Mouse (Mus musculus) neural tube, embryonic 11.5 days (tissue): ENCODE results near the gene Zfp131. TPM values are rescaled to one million over a fixed set of nuclear protein-coding genes. Genes with fewer than 3 reads are reported as not detected.
A peak's percentile ranks its signal among the peaks of the same experiment; 100 is the strongest.

Experiments
- ATAC-seq: fragments of 200-750 bp; cut with Nextera tagmentation; 2 replicates; pipeline ENCODE4 v1.8.0; 2017; ENCODE audit warnings: moderate number of reproducible peaks, mild to moderate bottlenecking, moderate TSS enrichment, moderate library complexity; ENCODE audit not compliant: insufficient read depth, low FRiP score, low TSS enrichment
- DNase-seq: peaks from one replicate; pipeline ENCODE4 v3.0.0-alpha.2; 2015; ENCODE audit warnings: low spot score
- H3K27ac ChIP-seq: fragments of 300-500 bp; sonication (generic); 2 replicates; pipeline ENCODE4 v1.5.1; 2014; ENCODE audit warnings: low read depth, mild to moderate bottlenecking, low read length
- H3K27me3 ChIP-seq: fragments of 300-500 bp; sonication (generic); 2 replicates; pipeline ENCODE4 v1.6.1; 2014; ENCODE audit warnings: mild to moderate bottlenecking, low read length, mixed read lengths; ENCODE audit not compliant: control insufficient read depth, insufficient read depth
- H3K36me3 ChIP-seq: fragments of 300-500 bp; sonication (generic); 2 replicates; pipeline ENCODE4 v1.6.1; 2014; ENCODE audit warnings: mild to moderate bottlenecking, low read length, moderate library complexity, mixed read lengths; ENCODE audit not compliant: control insufficient read depth, insufficient read depth
- H3K4me1 ChIP-seq: fragments of 300-500 bp; sonication (generic); 2 replicates; pipeline ENCODE4 v1.6.1; 2014; ENCODE audit warnings: low read length, mixed read lengths; ENCODE audit not compliant: control insufficient read depth, insufficient read depth
- H3K4me2 ChIP-seq: fragments of 300-500 bp; sonication (generic); 2 replicates; pipeline ENCODE4 v1.6.1; 2014; ENCODE audit warnings: low read depth, mild to moderate bottlenecking, moderate library complexity
- H3K4me3 ChIP-seq: fragments of 300-500 bp; sonication (generic); 2 replicates; pipeline ENCODE4 v1.5.1; 2014; ENCODE audit warnings: low read depth, low read length
- H3K9ac ChIP-seq: fragments of 300-500 bp; sonication (generic); 2 replicates; pipeline ENCODE4 v1.6.1; 2014; ENCODE audit warnings: mild to moderate bottlenecking, low read length
- H3K9me3 ChIP-seq: fragments of 300-500 bp; sonication (generic); 2 replicates; pipeline ENCODE4 v1.6.1; 2016; ENCODE audit warnings: low read length; ENCODE audit not compliant: control insufficient read depth
- WGBS: fragments of 180-500 bp; shearing (Covaris S2); extraction: QIAGEN DNeasy Blood & Tissue Kit; methylation state at CpG from one replicate; pipeline ENCODE4 v1.1.7; 2014; 5-methylcytosine and 5-hydroxymethylcytosine counted together
- polyA plus RNA-seq: library from polyadenylated mRNA; unstranded; fragments of >200 nt; fragmentation: Nextera tagmentation; extraction: Ambion mirVana; gene quantifications from 2 replicates; pipeline ENCODE4 v1.2.1, GENCODE M21; 2014

The Zfp131 gene
- polyA plus RNA-seq, 1 experiment from 2014 or later, result 40.6 TPM

- 88% methylated on average over 9 of the region's 9 CpGs for WGBS
- no peak for ATAC-seq
- no peak overlapping the region for H3K27ac ChIP-seq
- no peaks in the 10 kb centered on the region for H3K4me1 ChIP-seq
- H3K9me3 ChIP-seq, result no peaks in the 10 kb centered on the region
- H3K36me3 ChIP-seq, result no peaks in the 10 kb centered on the region
- no peak overlapping the region for H3K4me3 ChIP-seq
- no peak for DNase-seq
- no peaks in the 10 kb centered on the region for H3K27me3 ChIP-seq
- no peak overlapping the region for H3K4me2 ChIP-seq
- H3K9ac ChIP-seq, result no peak overlapping the region
These were observed 19.3 kb upstream of the Zfp131 start for GRCm38 (mm10) chr13:119810031-119810430.

GRCm38 (mm10) chr13:119808937-119809336, 18.2 kb upstream of the Zfp131 start:
- Histone ChIP-seq H3K9me3 (no peaks in the 10 kb centered on the region), H3K9ac (no peak overlapping the region), H3K27me3 (no peaks in the 10 kb centered on the region), H3K4me2 (no peak overlapping the region), H3K27ac (no peak overlapping the region), H3K36me3 (no peaks in the 10 kb centered on the region), H3K4me3 (no peak overlapping the region), H3K4me1 (no peaks in the 10 kb centered on the region)
- DNase-seq (no peak), ATAC-seq (no peak)
- whole genome bisulfite sequencing, result 73% methylated on average over 2 of the region's 2 CpGs

GRCm38 (mm10) chr13:119797656-119798055, 7.0 kb upstream of the Zfp131 start:
- Histone ChIP-seq H3K9me3 (no peaks in the 10 kb centered on the region), H3K4me1 (no peaks in the 10 kb centered on the region), H3K27me3 (no peaks in the 10 kb centered on the region), H3K4me2 (no peak overlapping the region), H3K4me3 (no peak overlapping the region), H3K36me3 (no peaks in the 10 kb centered on the region), H3K27ac (no peak overlapping the region), H3K9ac (no peak overlapping the region)
- ATAC-seq, result no peak
- WGBS, result 73% methylated on average over 4 of the region's 4 CpGs
- no peak for DNase-seq

- WGBS, result 83% methylated on average over 5 of the region's 5 CpGs
- Histone ChIP-seq H3K4me1 (peaks cover 8% of the 10 kb centered on the region; the same call in 1 of the 2 replicates), H3K4me3 (no peak overlapping the region), H3K9ac (no peak overlapping the region), H3K9me3 (no peaks in the 10 kb centered on the region), H3K36me3 (no peaks in the 10 kb centered on the region), H3K27ac (no peak overlapping the region), H3K4me2 (no peak overlapping the region), H3K27me3 (no peaks in the 10 kb centered on the region)
- no peak for ATAC-seq
- no peak for DNase-seq
These were observed 2.2 kb upstream of the Zfp131 start for GRCm38 (mm10) chr13:119792791-119793404.

- H3K27me3 ChIP-seq, result no peaks in the 10 kb centered on the region
- peak overlapping the region; percentile 57 for H3K4me3 ChIP-seq
- H3K4me1 ChIP-seq, result peaks cover 8% of the 10 kb centered on the region; the same call in 1 of the 2 replicates
- ATAC-seq (0 out of 2 replicates have a peak, but pooled peaks have one; percentile 7), DNase-seq (peak; percentile 24)
- H3K9me3 ChIP-seq, result no peaks in the 10 kb centered on the region
- peak overlapping the region; percentile 69 for H3K27ac ChIP-seq
- WGBS, result 4% methylated on average over 18 of the region's 18 CpGs
- peak overlapping the region; percentile 78 for H3K4me2 ChIP-seq
- H3K36me3 ChIP-seq, result peaks cover 3% of the 10 kb centered on the region
- H3K9ac ChIP-seq, result peak overlapping the region; percentile 74
These were observed 969 bp upstream of the Zfp131 start for GRCm38 (mm10) chr13:119791580-119792135.

- H3K9me3 ChIP-seq, result no peaks in the 10 kb centered on the region
- WGBS, result 2% methylated on average over 35 of the region's 66 CpGs
- DNase-seq (peak; percentile 70), ATAC-seq (peak; percentile 70; the same call in 1 of the 2 replicates)
- peak overlapping the region; percentile 74 for H3K9ac ChIP-seq
- peak overlapping the region; percentile 57 for H3K4me3 ChIP-seq
- H3K36me3 ChIP-seq, result peaks cover 4% of the 10 kb centered on the region
- peak overlapping the region; percentile 67 for H3K4me2 ChIP-seq
- no peaks in the 10 kb centered on the region for H3K27me3 ChIP-seq
- peak overlapping the region; percentile 69 for H3K27ac ChIP-seq
- peaks cover 8% of the 10 kb centered on the region; the same call in 1 of the 2 replicates for H3K4me1 ChIP-seq
These were observed 605 bp downstream of the Zfp131 start for GRCm38 (mm10) chr13:119789851-119790717.

- ATAC-seq (no peak), DNase-seq (no peak)
- Histone ChIP-seq H3K36me3 (peaks cover 10% of the 10 kb centered on the region), H3K27me3 (no peaks in the 10 kb centered on the region), H3K9me3 (no peaks in the 10 kb centered on the region), H3K9ac (no peak overlapping the region), H3K4me1 (no peaks in the 10 kb centered on the region), H3K4me2 (no peak overlapping the region), H3K27ac (no peak overlapping the region), H3K4me3 (no peak overlapping the region)
- WGBS, result 87% methylated on average over 4 of the region's 4 CpGs
These were observed 7.1 kb downstream of the Zfp131 start for GRCm38 (mm10) chr13:119783581-119783980.

- 86% methylated on average over 6 of the region's 6 CpGs for WGBS
- DNase-seq, result no peak
- no peaks in the 10 kb centered on the region for H3K27me3 ChIP-seq
- H3K36me3 ChIP-seq, result peaks cover 16% of the 10 kb centered on the region
- H3K4me2 ChIP-seq, result no peak overlapping the region
- no peaks in the 10 kb centered on the region for H3K9me3 ChIP-seq
- no peaks in the 10 kb centered on the region for H3K4me1 ChIP-seq
- H3K27ac ChIP-seq, result no peak overlapping the region
- no peak overlapping the region for H3K4me3 ChIP-seq
- ATAC-seq, result no peak
- no peak overlapping the region for H3K9ac ChIP-seq
These were observed 22.1 kb downstream of the Zfp131 start for GRCm38 (mm10) chr13:119768541-119768940.
